Mouse (Mus musculus): Measurements from ENCODE around the gene Pcp4. TPM values are rescaled to one million over a fixed set of nuclear protein-coding genes. Genes with fewer than 3 reads are reported as not detected.
A peak's percentile ranks its signal among the peaks of the same experiment; 100 is the strongest.

Gene Pcp4
- polyA plus RNA-seq, 1 experiment from 2014 or later: 482 TPM

DNA sequence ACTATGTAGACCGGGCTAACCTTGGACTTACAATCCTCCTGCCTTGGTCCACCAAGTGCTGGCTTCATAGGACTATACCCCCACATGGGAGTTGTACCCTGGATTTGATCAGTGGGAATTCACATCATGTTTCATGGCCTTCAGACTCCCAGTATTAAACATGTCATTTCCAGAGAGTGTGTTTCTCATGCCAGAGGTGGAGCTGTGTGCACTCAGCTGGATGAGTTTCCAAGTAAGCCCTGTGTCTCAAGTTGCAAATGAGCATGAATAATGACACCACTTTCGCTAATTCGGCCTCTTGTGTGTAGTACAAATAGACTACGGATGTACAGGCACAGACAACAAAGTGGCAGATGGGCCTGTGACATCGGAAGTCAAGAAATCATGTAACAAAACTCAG is 20.6 kb downstream of the Pcp4 start:
- Histone ChIP-seq H3K27me3 (replicated peaks) (no peaks in the 10 kb centered on the region), H3K4me2 (no peak overlapping the region), H3K9me3 (replicated peaks) (no peaks in the 10 kb centered on the region), H3K9ac (replicated peaks) (no peak overlapping the region), H3K36me3 (no peaks in the 10 kb centered on the region), H3K27ac (replicated peaks) (peak overlapping the region; percentile 54; the same call in 1 of the 2 replicates), H3K4me3 (replicated peaks) (no peak overlapping the region), H3K4me1 (peaks cover 17% of the 10 kb centered on the region; the same call in 1 of the 2 replicates)
- ATAC-seq (ENCODE audit: low FRiP score): no peak
- WGBS: 69% methylated on average over 5 of the region's 5 CpGs

DNA sequence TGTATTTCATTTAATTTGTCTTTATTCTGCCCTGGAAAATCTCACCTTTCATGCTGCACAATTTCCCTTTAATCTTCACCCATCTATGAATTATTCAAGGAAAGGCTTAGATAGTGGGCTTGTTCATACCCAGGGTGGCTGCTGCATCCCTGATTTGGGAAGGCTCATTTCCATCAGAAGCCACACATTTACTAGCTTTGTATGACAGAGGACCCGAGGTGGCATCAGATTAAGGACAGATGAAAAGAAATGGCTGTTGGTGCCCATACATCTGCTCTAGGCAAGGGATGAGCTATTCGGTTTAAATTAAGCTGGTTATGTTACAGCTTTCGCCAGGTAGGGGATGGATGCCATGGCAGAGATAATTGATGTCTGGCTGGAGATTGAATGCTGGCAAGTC is 24.1 kb downstream of the Pcp4 start:
- 73% methylated on average over 3 of the region's 3 CpGs for WGBS
- no peak overlapping the region for H3K9ac ChIP-seq (replicated peaks)
- H3K4me3 ChIP-seq (replicated peaks): no peak overlapping the region
- no peaks in the 10 kb centered on the region for H3K36me3 ChIP-seq
- no peaks in the 10 kb centered on the region for H3K9me3 ChIP-seq (replicated peaks)
- peaks cover 17% of the 10 kb centered on the region; the same call in 1 of the 2 replicates for H3K4me1 ChIP-seq
- no peak overlapping the region for H3K4me2 ChIP-seq
- ATAC-seq (ENCODE audit: low FRiP score): no peak
- H3K27me3 ChIP-seq (replicated peaks): no peaks in the 10 kb centered on the region
- no peak overlapping the region for H3K27ac ChIP-seq (replicated peaks)

DNA sequence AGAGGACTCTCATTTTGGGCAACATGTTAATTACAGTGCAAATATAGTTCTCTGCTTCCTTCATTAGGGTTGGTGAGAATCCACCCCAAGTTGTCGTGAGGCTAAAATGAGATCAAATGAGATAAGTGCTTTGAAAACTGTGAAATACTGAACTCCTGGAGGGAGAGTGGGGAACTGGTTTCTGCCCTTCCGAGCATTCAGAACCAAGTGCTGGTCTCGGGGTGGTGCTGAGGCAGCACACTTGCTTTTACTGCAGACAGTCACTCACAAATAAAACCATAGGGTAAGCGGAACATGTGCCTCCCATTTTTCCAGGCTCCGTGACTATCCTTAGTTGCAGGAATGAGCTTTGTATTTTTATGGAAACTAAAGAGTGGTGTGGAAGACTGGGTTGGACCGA is 26.7 kb downstream of the Pcp4 start:
- ATAC-seq (ENCODE audit: low FRiP score): no peak
- 80% methylated on average over 6 of the region's 6 CpGs for WGBS
- H3K4me3 ChIP-seq (replicated peaks): no peak overlapping the region

DNA sequence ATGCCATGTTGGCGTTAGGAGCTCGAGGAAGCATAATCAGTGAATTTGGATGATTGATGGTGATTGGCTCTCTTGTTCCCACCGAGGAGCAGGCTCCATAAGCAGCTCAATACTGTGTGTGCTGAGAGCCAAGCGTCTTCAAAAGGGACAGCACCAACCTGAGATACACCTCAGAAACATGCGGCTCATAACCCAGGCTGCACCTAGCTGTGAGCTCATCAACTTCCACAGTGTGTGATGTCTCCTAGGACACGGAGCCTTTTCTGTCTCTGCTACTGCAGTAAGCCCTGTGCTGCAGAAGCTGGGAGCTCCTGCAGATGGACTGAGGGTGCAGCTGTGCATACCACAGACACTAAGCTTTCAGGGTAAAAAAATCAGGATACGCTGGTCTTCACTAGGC is 31.5 kb downstream of the Pcp4 start:
- Histone ChIP-seq H3K27ac (replicated peaks) (no peak overlapping the region; the same call in 1 of the 2 replicates), H3K4me1 (peaks cover 28% of the 10 kb centered on the region), H3K27me3 (replicated peaks) (no peaks in the 10 kb centered on the region), H3K9ac (replicated peaks) (no peak overlapping the region), H3K36me3 (no peaks in the 10 kb centered on the region), H3K4me3 (replicated peaks) (no peak overlapping the region), H3K9me3 (replicated peaks) (no peaks in the 10 kb centered on the region), H3K4me2 (no peak overlapping the region)
- 55% methylated on average over 7 of the region's 7 CpGs for WGBS
- peak; percentile 55; the same call in 1 of the 2 replicates for ATAC-seq (ENCODE audit: low FRiP score)

More for the DNA sequence above, 26.7 kb downstream of the Pcp4 start:
- Histone ChIP-seq H3K27me3 (replicated peaks) (no peaks in the 10 kb centered on the region), H3K9me3 (replicated peaks) (no peaks in the 10 kb centered on the region), H3K27ac (replicated peaks) (no peak overlapping the region), H3K4me2 (no peak overlapping the region), H3K36me3 (no peaks in the 10 kb centered on the region), H3K4me1 (peaks cover 17% of the 10 kb centered on the region), H3K9ac (replicated peaks) (no peak overlapping the region)

DNA sequence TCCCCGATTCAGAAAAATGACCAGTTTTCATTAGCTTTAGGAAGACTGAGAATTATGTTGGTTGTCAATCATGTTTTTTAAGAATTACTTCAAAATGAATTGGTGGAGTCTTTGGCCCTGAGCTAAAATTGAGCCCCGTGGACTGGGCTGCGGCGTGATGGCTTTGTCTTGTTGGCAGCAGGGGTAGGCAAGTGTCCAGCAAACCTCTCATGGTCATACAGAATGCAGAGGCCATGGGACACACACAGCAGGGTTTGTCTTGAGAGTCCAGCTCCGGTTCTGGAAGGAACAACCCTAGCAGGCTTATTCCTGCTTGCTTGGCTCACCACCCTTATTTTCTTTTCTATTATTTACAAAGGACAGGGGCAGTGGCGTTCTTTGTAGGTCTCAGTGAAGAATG is 33.8 kb downstream of the Pcp4 start:
- H3K4me1 ChIP-seq: peaks cover 28% of the 10 kb centered on the region
- no peak overlapping the region for H3K27ac ChIP-seq (replicated peaks)
- H3K27me3 ChIP-seq (replicated peaks): no peaks in the 10 kb centered on the region
- no peak overlapping the region for H3K4me3 ChIP-seq (replicated peaks)
- H3K9me3 ChIP-seq (replicated peaks): no peaks in the 10 kb centered on the region
- no peak overlapping the region for H3K4me2 ChIP-seq
- no peaks in the 10 kb centered on the region for H3K36me3 ChIP-seq
- no peak overlapping the region for H3K9ac ChIP-seq (replicated peaks)
- WGBS: 78% methylated on average over 6 of the region's 6 CpGs
- no peak for ATAC-seq (ENCODE audit: low FRiP score)

DNA sequence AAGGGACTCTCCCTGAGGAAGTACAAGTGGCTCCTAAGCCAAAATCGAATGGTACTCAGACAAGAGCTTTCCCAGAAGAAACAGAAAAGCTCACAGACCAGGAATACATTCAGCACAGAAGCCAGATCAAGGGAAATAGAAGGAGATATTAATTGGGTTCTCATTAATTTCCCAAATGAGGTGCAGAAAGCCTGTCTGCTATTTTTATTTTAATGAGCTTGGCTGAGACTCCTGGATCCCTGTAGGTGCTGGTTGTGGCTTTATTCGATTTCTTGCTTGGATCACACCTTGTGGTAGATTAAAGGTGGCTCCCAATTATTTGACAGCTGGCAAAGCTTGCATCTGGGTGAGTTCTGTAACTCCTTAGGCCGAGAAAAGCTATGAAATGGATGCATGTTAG is 35.2 kb downstream of the Pcp4 start:
- Histone ChIP-seq H3K9ac (replicated peaks) (no peak overlapping the region), H3K4me1 (peaks cover 23% of the 10 kb centered on the region), H3K9me3 (replicated peaks) (no peaks in the 10 kb centered on the region), H3K4me3 (replicated peaks) (no peak overlapping the region), H3K27ac (replicated peaks) (no peak overlapping the region), H3K4me2 (no peak overlapping the region), H3K27me3 (replicated peaks) (no peaks in the 10 kb centered on the region), H3K36me3 (no peaks in the 10 kb centered on the region)
- ATAC-seq (ENCODE audit: low FRiP score): no peak
- 71% methylated on average over 3 of the region's 3 CpGs for WGBS

- H3K27me3 ChIP-seq (replicated peaks): no peaks in the 10 kb centered on the region
- H3K4me1 ChIP-seq: peaks cover 3% of the 10 kb centered on the region; the same call in 1 of the 2 replicates
- 84% methylated on average over 3 of the region's 3 CpGs for WGBS
- H3K4me2 ChIP-seq: no peak overlapping the region
- no peak overlapping the region for H3K27ac ChIP-seq (replicated peaks)
- no peak for ATAC-seq (ENCODE audit: low FRiP score)
- no peaks in the 10 kb centered on the region for H3K36me3 ChIP-seq
- H3K4me3 ChIP-seq (replicated peaks): no peak overlapping the region
- no peak overlapping the region for H3K9ac ChIP-seq (replicated peaks)
- no peaks in the 10 kb centered on the region for H3K9me3 ChIP-seq (replicated peaks)
Measured at GRCm38 (mm10) chr16:96514466-96514865, 47.1 kb downstream of the Pcp4 start.

GRCm38 (mm10) chr16:96527476-96527875 is 60.1 kb downstream of the Pcp4 start:
- ATAC-seq (ENCODE audit: low FRiP score): no peak
- no peak overlapping the region for H3K4me3 ChIP-seq (replicated peaks)
- H3K4me1 ChIP-seq: no peaks in the 10 kb centered on the region
- no peak overlapping the region for H3K27ac ChIP-seq (replicated peaks)
- no peak overlapping the region for H3K9ac ChIP-seq (replicated peaks)
- 89% methylated on average over 3 of the region's 3 CpGs for WGBS
- H3K9me3 ChIP-seq (replicated peaks): no peaks in the 10 kb centered on the region
- H3K27me3 ChIP-seq (replicated peaks): no peaks in the 10 kb centered on the region
- no peak overlapping the region for H3K4me2 ChIP-seq
- H3K36me3 ChIP-seq: no peaks in the 10 kb centered on the region

DNA sequence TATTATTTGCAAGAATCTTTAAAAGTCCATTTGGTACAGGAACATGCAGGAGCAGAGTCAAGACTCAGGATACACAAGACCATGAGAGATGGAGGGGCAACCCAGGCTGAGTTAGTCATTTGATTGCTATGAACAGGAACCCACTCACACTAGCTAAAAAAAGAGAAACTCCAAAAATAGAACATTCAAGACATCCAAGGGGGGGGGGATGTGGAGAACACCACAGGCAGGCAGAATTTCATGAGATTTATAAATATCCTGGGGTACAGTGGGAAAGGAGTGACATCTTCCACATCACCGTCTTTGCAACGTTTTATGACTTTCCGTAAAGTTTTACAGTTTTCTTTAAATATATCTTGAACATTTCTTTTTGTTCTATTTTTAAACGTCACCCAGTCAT is 61.1 kb downstream of the Pcp4 start:
- no peak overlapping the region for H3K4me3 ChIP-seq (replicated peaks)
- H3K4me2 ChIP-seq: no peak overlapping the region
- no peak for ATAC-seq (ENCODE audit: low FRiP score)
- no peaks in the 10 kb centered on the region for H3K27me3 ChIP-seq (replicated peaks)
- WGBS: 84% methylated on average over 4 of the region's 4 CpGs
- no peak overlapping the region for H3K9ac ChIP-seq (replicated peaks)
- no peaks in the 10 kb centered on the region for H3K4me1 ChIP-seq
- H3K36me3 ChIP-seq: no peaks in the 10 kb centered on the region
- no peaks in the 10 kb centered on the region for H3K9me3 ChIP-seq (replicated peaks)
- no peak overlapping the region for H3K27ac ChIP-seq (replicated peaks)

GRCm38 (mm10) chr16:96529896-96530568 is 62.6 kb downstream of the Pcp4 start:
- Histone ChIP-seq H3K4me3 (replicated peaks) (no peak overlapping the region), H3K27me3 (replicated peaks) (no peaks in the 10 kb centered on the region), H3K9ac (replicated peaks) (no peak overlapping the region), H3K27ac (replicated peaks) (no peak overlapping the region; the same call in 1 of the 2 replicates), H3K36me3 (no peaks in the 10 kb centered on the region), H3K4me1 (peaks cover 4% of the 10 kb centered on the region; the same call in 1 of the 2 replicates), H3K4me2 (no peak overlapping the region), H3K9me3 (replicated peaks) (no peaks in the 10 kb centered on the region)
- ATAC-seq (ENCODE audit: low FRiP score): no peak
- WGBS: 71% methylated on average over 9 of the region's 9 CpGs

- Histone ChIP-seq H3K27ac (replicated peaks) (no peak overlapping the region; the same call in 1 of the 2 replicates), H3K27me3 (replicated peaks) (no peaks in the 10 kb centered on the region), H3K9ac (replicated peaks) (no peak overlapping the region), H3K4me1 (peaks cover 4% of the 10 kb centered on the region; the same call in 1 of the 2 replicates), H3K36me3 (no peaks in the 10 kb centered on the region), H3K4me2 (no peak overlapping the region), H3K9me3 (replicated peaks) (no peaks in the 10 kb centered on the region), H3K4me3 (replicated peaks) (no peak overlapping the region)
- no peak for ATAC-seq (ENCODE audit: low FRiP score)
- WGBS: 50% methylated on average over 3 of the region's 3 CpGs
Measured at GRCm38 (mm10) chr16:96530569-96530898, 63.1 kb downstream of the Pcp4 start.

GRCm38 (mm10) chr16:96531029-96531428 is 63.6 kb downstream of the Pcp4 start:
- 82% methylated on average over 4 of the region's 4 CpGs for whole genome bisulfite sequencing
- Histone ChIP-seq H3K27me3 (replicated peaks) (no peaks in the 10 kb centered on the region), H3K9ac (replicated peaks) (no peak overlapping the region), H3K36me3 (no peaks in the 10 kb centered on the region), H3K9me3 (replicated peaks) (no peaks in the 10 kb centered on the region), H3K4me2 (no peak overlapping the region), H3K4me3 (replicated peaks) (no peak overlapping the region), H3K4me1 (peaks cover 4% of the 10 kb centered on the region; the same call in 1 of the 2 replicates), H3K27ac (replicated peaks) (no peak overlapping the region)
- no peak for ATAC-seq (ENCODE audit: low FRiP score)

All from neural tube, embryonic 15.5 days (tissue).